Mouse (Mus musculus) forebrain, postnatal 0 days (tissue): Measurements from ENCODE around the gene Pdcd6ip. TPM values are rescaled to one million over a fixed set of nuclear protein-coding genes. Genes with fewer than 3 reads are reported as not detected.
"Not testable (repeated sequence)": the region's sequence is repeated elsewhere in the genome, so short reads cannot be mapped to it uniquely, and the experiment has no call there.

ENCODE experiments used
- ATAC-seq: fragments of 200-750 bp; cut with Nextera tagmentation; 2 replicates; pipeline ENCODE4 v1.8.0; 2017; ENCODE audit warnings: mild to moderate bottlenecking, moderate library complexity
- DNase-seq: peaks from one replicate; pipeline ENCODE4 v3.0.0-alpha.2; 2015
- H3K27ac ChIP-seq: fragments of 300-500 bp; sonication (generic); 2 replicates; pipeline ENCODE4 v1.5.1; 2014; ENCODE audit warnings: low read depth, mild to moderate bottlenecking, antibody characterized with exemption, low read length, moderate library complexity, mixed read lengths
- H3K27me3 ChIP-seq: fragments of 300-500 bp; sonication (generic); 2 replicates; pipeline ENCODE4 v1.6.1; 2014; ENCODE audit warnings: mild to moderate bottlenecking, low read length, mixed read lengths; ENCODE audit not compliant: insufficient read depth
- H3K36me3 ChIP-seq: fragments of 300-500 bp; sonication (generic); 2 replicates; pipeline ENCODE4 v1.6.1; 2014; ENCODE audit warnings: mild to moderate bottlenecking, moderate library complexity; ENCODE audit not compliant: insufficient read depth
- H3K4me1 ChIP-seq: fragments of 300-500 bp; sonication (generic); 2 replicates; pipeline ENCODE4 v1.6.1; 2014; ENCODE audit warnings: antibody characterized with exemption; ENCODE audit not compliant: insufficient read depth
- H3K4me2 ChIP-seq: fragments of 300-500 bp; sonication (generic); 2 replicates; pipeline ENCODE4 v1.6.1; 2014; ENCODE audit warnings: low read depth, mild to moderate bottlenecking, moderate library complexity
- H3K4me3 ChIP-seq: fragments of 300-500 bp; sonication (generic); 2 replicates; pipeline ENCODE4 v1.5.1; 2014; ENCODE audit warnings: low read depth, low read length, mixed read lengths
- H3K9ac ChIP-seq: fragments of 300-500 bp; sonication (generic); 2 replicates; pipeline ENCODE4 v1.6.1; 2014; ENCODE audit warnings: mild to moderate bottlenecking
- H3K9me3 ChIP-seq: fragments of 300-500 bp; sonication (generic); 2 replicates; pipeline ENCODE4 v1.6.1; 2016; ENCODE audit warnings: low read length
- CTCF ChIP-seq: sonication (generic); IDR thresholded peaks from 2 replicates; pipeline ENCODE4 v1.5.1; 2016; ENCODE audit warnings: antibody characterized with exemption, control low read depth, low read depth
- WGBS: fragments of 180-500 bp; shearing (Covaris S2); extraction: QIAGEN DNeasy Blood & Tissue Kit; methylation state at CpG from one replicate; pipeline ENCODE4 v1.1.7; 2014; 5-methylcytosine and 5-hydroxymethylcytosine counted together
- polyA plus RNA-seq: library from polyadenylated mRNA; unstranded; fragments of >200 nt; fragmentation: Nextera tagmentation; extraction: Ambion mirVana; gene quantifications from 2 replicates; pipeline ENCODE4 v1.2.1, GENCODE M21; 2015
- total RNA-seq: library from RNA; depleted of rRNA; stranded (reverse); fragments of >200 nt; gene quantifications from 2 replicates; pipeline ENCODE4 v1.2.3, GENCODE M21; 2014

Pdcd6ip gene
- total and polyA plus RNA-seq, 2 experiments from 2014 or later = 29.3 to 34.7 TPM

GRCm38 (mm10) chr9:113653571-113653970 lies 54.5 kb downstream of the Pdcd6ip start:
- Histone ChIP-seq H3K27ac (no peak overlapping the region), H3K4me2 (no peak overlapping the region), H3K9me3 (no peaks in the 10 kb centered on the region), H3K27me3 (no peaks in the 10 kb centered on the region), H3K4me1 (no peaks in the 10 kb centered on the region), H3K4me3 (no peak overlapping the region), H3K9ac (no peak overlapping the region), H3K36me3 (peaks cover 33% of the 10 kb centered on the region)
- no peak for ATAC-seq
- TF ChIP-seq CTCF = no peak
- DNase-seq = no peak
- 82% methylated on average over 8 of the region's 8 CpGs for WGBS

GRCm38 (mm10) chr9:113650787-113651186 lies 57.3 kb downstream of the Pdcd6ip start:
- no peak for TF ChIP-seq CTCF
- H3K36me3 ChIP-seq = peaks cover 18% of the 10 kb centered on the region
- whole genome bisulfite sequencing = 51% methylated on average over 8 of the region's 8 CpGs
- H3K27ac ChIP-seq = no peak overlapping the region
- no peak overlapping the region for H3K4me3 ChIP-seq
- H3K27me3 ChIP-seq = no peaks in the 10 kb centered on the region
- DNase-seq (no peak), ATAC-seq (peak; percentile 58)
- no peaks in the 10 kb centered on the region for H3K9me3 ChIP-seq
- no peak overlapping the region for H3K9ac ChIP-seq
- no peak overlapping the region for H3K4me2 ChIP-seq
- H3K4me1 ChIP-seq = no peaks in the 10 kb centered on the region

- WGBS = 78% methylated on average over 8 of the region's 8 CpGs
- not testable (repeated sequence) for H3K4me3 ChIP-seq, H3K27ac ChIP-seq, H3K4me1 ChIP-seq, ATAC-seq, H3K9ac ChIP-seq, H3K9me3 ChIP-seq, H3K4me2 ChIP-seq, H3K27me3 ChIP-seq, DNase-seq
- H3K36me3 ChIP-seq = peaks cover 11% of the 10 kb centered on the region; the same call in 1 of the 2 replicates
Measured at GRCm38 (mm10) chr9:113649211-113649610, 58.8 kb downstream of the Pdcd6ip start.

- ATAC-seq = no peak
- no peak overlapping the region for H3K4me2 ChIP-seq
- H3K9ac ChIP-seq = no peak overlapping the region
- H3K9me3 ChIP-seq = no peaks in the 10 kb centered on the region
- no peak overlapping the region for H3K4me3 ChIP-seq
- 38% methylated on average over 5 of the region's 5 CpGs for WGBS
- no peak for TF ChIP-seq CTCF
- H3K36me3 ChIP-seq = no peaks in the 10 kb centered on the region
- H3K27ac ChIP-seq = no peak overlapping the region
- H3K27me3 ChIP-seq = no peaks in the 10 kb centered on the region
- no peaks in the 10 kb centered on the region for H3K4me1 ChIP-seq
- DNase-seq = no peak
Measured at GRCm38 (mm10) chr9:113645837-113646169, 62.3 kb downstream of the Pdcd6ip start.

DNA sequence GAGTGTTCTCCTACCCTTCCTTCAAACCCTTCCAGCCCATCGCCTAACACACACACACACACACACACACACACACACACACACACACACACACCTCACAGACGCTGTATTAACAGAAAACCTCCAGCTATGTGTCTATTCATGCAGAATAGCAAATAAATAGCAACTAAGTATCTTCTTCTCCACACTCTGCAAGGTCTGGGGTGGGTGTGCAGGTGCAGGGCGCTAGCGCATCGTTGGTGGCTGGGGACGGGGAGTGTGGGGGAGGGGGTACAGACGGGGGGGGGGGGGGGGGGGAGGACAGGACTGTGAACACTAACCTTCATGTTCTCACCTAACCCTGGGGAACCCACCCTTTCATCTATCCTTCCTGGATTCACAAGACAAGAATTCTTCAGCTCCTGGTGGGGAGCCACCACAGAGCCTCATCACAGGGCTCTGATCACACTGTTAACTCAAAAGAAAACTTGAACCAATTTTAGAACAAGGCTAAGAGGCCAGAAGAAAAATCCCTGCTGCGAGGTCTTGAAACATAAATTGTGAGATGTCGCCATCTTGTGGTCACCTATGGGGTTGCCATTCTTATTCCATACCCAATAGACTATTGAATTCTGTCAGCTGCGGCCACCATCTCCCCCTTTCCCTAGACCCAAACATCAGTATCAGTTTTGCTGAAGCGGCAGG lies 62.8 kb downstream of the Pdcd6ip start:
- Histone ChIP-seq H3K27ac (no peak overlapping the region), H3K4me2 (no peak overlapping the region), H3K36me3 (no peaks in the 10 kb centered on the region), H3K4me3 (no peak overlapping the region), H3K9ac (no peak overlapping the region), H3K4me1 (no peaks in the 10 kb centered on the region), H3K9me3 (no peaks in the 10 kb centered on the region), H3K27me3 (no peaks in the 10 kb centered on the region)
- DNase-seq (peak; percentile 92), ATAC-seq (peak; percentile 81)
- TF ChIP-seq CTCF = peak; percentile 88
- 6% methylated on average over 8 of the region's 11 CpGs for WGBS

GRCm38 (mm10) chr9:113644701-113645100 lies 63.4 kb downstream of the Pdcd6ip start:
- DNase-seq = no peak
- ATAC-seq = no peak
- Histone ChIP-seq H3K9me3 (no peaks in the 10 kb centered on the region), H3K9ac (no peak overlapping the region), H3K27ac (no peak overlapping the region), H3K4me1 (no peaks in the 10 kb centered on the region), H3K27me3 (no peaks in the 10 kb centered on the region), H3K36me3 (no peaks in the 10 kb centered on the region), H3K4me2 (no peak overlapping the region), H3K4me3 (no peak overlapping the region)
- TF ChIP-seq CTCF = no peak
- WGBS = 61% methylated on average over 5 of the region's 5 CpGs

GRCm38 (mm10) chr9:113644076-113644475 lies 64.0 kb downstream of the Pdcd6ip start:
- H3K4me3 ChIP-seq = no peak overlapping the region
- ATAC-seq (no peak), DNase-seq (no peak)
- no peaks in the 10 kb centered on the region for H3K9me3 ChIP-seq
- no peaks in the 10 kb centered on the region for H3K27me3 ChIP-seq
- H3K36me3 ChIP-seq = no peaks in the 10 kb centered on the region
- TF ChIP-seq CTCF = no peak
- H3K4me1 ChIP-seq = no peaks in the 10 kb centered on the region
- no peak overlapping the region for H3K4me2 ChIP-seq
- H3K27ac ChIP-seq = no peak overlapping the region
- WGBS = 77% methylated on average over 3 of the region's 3 CpGs
- H3K9ac ChIP-seq = no peak overlapping the region
